Mouse (Mus musculus) myocyte (in vitro differentiated cells): Measurements from ENCODE around the gene Bicd2.

ENCODE experiments used
- CEBPB ChIP-seq: IDR thresholded peaks from 2 replicates; pipeline ENCODE4 v1.6.1; 2011; ENCODE audit warnings: mild to moderate bottlenecking, moderate library complexity; ENCODE audit not compliant: poor library complexity, insufficient read depth, severe bottlenecking
- E2F4 ChIP-seq: IDR thresholded peaks from one replicate; pipeline ENCODE4 v1.6.1; 2011; ENCODE audit warnings: mild to moderate bottlenecking, control low read depth, moderate library complexity; ENCODE audit not compliant: insufficient read depth
- MAX ChIP-seq: IDR thresholded peaks from one replicate; pipeline ENCODE4 v1.6.1; 2011; ENCODE audit warnings: low read depth, mild to moderate bottlenecking, control low read depth
- MYOD1 ChIP-seq, 3 experiments: IDR thresholded peaks; one replicate each; pipeline ENCODE4 v1.6.1; 2011; ENCODE audit warnings: control low read depth in 2 of 3, low read depth in 2 of 3, mild to moderate bottlenecking in 2 of 3, moderate library complexity in 1 of 3; ENCODE audit not compliant: insufficient read length in 2 of 3, control insufficient read depth in 1 of 3
- MYOG ChIP-seq, 3 experiments: IDR thresholded peaks; one replicate each; pipeline ENCODE4 v1.6.1; 2011; ENCODE audit warnings: control low read depth in 2 of 3, low read depth in 2 of 3, mild to moderate bottlenecking in 2 of 3; ENCODE audit not compliant: insufficient read length in 2 of 3, control insufficient read depth in 1 of 3, insufficient read depth in 1 of 3
- POLR2A ChIP-seq: IDR thresholded peaks from one replicate; pipeline ENCODE4 v1.6.1; 2011; ENCODE audit warnings: low read depth, mild to moderate bottlenecking, control low read depth, moderate library complexity; ENCODE audit not compliant: insufficient read length
- POLR2AphosphoS2 ChIP-seq: IDR thresholded peaks from one replicate; pipeline ENCODE4 v1.6.1; 2011; ENCODE audit warnings: low read depth, control low read depth; ENCODE audit not compliant: insufficient read length
- REST ChIP-seq: IDR thresholded peaks from one replicate; pipeline ENCODE4 v1.6.1; 2011; ENCODE audit warnings: mild to moderate bottlenecking, control low read depth, moderate library complexity; ENCODE audit not compliant: insufficient read depth, insufficient read length
- SRF ChIP-seq: IDR thresholded peaks from one replicate; pipeline ENCODE4 v1.6.1; 2011; ENCODE audit warnings: low read depth; ENCODE audit not compliant: control insufficient read depth, insufficient read length
- TCF12 ChIP-seq: IDR thresholded peaks from one replicate; pipeline ENCODE4 v1.6.1; 2011; ENCODE audit warnings: mild to moderate bottlenecking, control low read depth; ENCODE audit not compliant: poor library complexity, insufficient read depth, severe bottlenecking
- TCF3 ChIP-seq: IDR thresholded peaks from one replicate; pipeline ENCODE4 v1.6.1; 2011; ENCODE audit warnings: low read depth, control low read depth; ENCODE audit not compliant: insufficient read length
- USF1 ChIP-seq: IDR thresholded peaks from one replicate; pipeline ENCODE4 v1.6.1; 2011; ENCODE audit warnings: low read depth, mild to moderate bottlenecking, control low read depth, moderate library complexity

DNA sequence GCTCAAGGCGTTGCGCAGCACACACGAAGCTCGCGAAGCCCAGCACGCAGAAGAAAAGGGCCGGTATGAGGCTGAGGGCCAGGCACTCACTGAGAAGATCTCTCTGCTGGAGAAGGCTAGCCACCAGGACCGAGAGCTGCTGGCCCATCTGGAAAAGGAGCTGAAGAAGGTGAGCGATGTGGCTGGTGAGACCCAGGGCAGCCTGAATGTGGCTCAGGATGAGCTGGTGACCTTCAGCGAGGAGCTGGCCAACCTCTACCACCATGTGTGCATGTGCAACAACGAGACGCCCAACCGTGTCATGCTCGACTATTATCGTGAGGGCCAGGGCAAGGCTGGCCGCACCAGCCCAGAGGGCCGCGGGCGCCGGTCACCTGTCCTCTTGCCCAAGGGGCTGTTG lies 37.9 kb downstream of the Bicd2 start:
- TF ChIP-seq TCF12 (no peak), USF1 (no peak), POLR2A (no peak), CEBPB (no peak), POLR2AphosphoS2 (no peak), REST (no peak), E2F4 (no peak), MAX (no peak), SRF (no peak), MYOG (IDR thresholded peaks at IDR 0.05; ENCODE audit: control insufficient read depth in 1 of 3, insufficient read depth in 1 of 3, insufficient read length in 2 of 3, low read depth in 2 of 3) (no peak), MYOD1 (IDR thresholded peaks at IDR 0.05; ENCODE audit: control insufficient read depth in 1 of 3, insufficient read length in 2 of 3, low read depth in 2 of 3) (no peak), TCF3 (no peak)
